Mouse (Mus musculus) heart, adult 9 months (tissue): ENCODE data around the gene Themis2.
"Not testable (repeated sequence)": the region's sequence is repeated elsewhere in the genome, so short reads cannot be mapped to it uniquely, and the experiment has no call there.

Experiments
- DNase-seq, 2 experiments: peaks; one replicate each; pipeline ENCODE4 v3.0.0; 2022; ENCODE audit warnings: low spot score in 2 of 2

The Themis2 gene

GRCm38 (mm10) chr4:132799845-132800244, 3.7 kb upstream of the Themis2 start:
- DNase-seq, result no peak

DNA sequence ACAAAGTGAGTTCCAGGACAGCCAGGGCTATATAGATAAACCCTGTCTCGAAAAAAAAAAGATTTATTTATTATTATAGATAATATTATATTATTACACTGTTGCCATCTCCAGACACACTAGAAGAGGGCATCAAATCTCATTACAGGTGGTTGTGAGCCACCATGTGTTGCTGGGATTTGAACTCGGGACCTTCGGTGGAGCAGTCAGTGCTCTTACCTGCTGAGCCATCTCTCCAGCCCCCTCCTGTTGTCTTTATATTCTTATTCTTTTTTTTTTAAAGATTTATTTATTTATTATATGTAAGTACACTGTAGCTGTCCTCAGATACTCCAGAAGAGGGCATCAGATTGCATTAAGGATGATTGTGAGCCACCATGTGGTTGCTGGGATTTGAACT, 2.5 kb upstream of the Themis2 start:
- not testable (repeated sequence) for DNase-seq

DNA sequence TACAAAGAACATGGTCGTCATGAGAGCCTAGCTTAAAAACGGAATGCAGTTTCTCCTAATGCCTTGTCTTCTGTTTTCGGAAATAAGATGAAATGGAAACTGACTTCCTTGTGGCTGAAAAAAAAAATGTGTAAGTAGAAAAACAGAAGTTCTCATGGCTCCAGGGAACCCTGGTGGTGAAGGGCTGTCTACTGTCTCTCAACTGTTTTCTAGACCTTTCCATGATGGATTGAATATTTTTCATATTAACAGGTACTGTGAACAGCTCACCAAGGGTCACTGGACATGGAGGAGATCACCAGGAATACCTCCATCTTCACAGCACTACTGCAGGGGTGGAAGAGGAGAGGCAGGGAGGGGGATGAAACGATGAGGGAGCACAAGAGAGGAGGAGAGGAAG, 1.8 kb upstream of the Themis2 start:
- DNase-seq, result no peak

GRCm38 (mm10) chr4:132797461-132797860, 1.3 kb upstream of the Themis2 start:
- no peak for DNase-seq

DNA sequence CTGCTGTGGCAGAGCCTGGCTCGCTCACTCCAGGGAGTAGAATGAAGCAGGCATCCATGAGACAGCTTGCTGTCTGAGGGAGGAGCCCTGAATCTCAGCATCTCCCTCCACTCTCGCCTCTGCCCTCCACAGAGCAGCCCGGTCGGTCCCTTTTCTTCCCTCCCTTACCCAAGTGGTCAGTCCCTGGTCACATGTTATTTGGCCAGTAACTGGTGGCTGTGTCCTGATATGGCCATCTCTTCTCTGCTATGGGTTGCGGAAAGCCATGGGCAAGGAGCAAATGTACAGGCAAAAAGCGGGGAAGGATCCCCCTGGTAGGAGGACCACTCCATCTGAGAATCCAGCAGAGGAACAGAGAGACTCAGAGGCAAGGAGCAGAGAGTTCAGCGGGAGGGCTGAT, 1.0 kb downstream of the Themis2 start:
- no peak for DNase-seq

GRCm38 (mm10) chr4:132794760-132795159, 1.4 kb downstream of the Themis2 start:
- DNase-seq, result no peak

- DNase-seq, result no peak
Observed at GRCm38 (mm10) chr4:132794028-132794427, 2.2 kb downstream of the Themis2 start.

DNA sequence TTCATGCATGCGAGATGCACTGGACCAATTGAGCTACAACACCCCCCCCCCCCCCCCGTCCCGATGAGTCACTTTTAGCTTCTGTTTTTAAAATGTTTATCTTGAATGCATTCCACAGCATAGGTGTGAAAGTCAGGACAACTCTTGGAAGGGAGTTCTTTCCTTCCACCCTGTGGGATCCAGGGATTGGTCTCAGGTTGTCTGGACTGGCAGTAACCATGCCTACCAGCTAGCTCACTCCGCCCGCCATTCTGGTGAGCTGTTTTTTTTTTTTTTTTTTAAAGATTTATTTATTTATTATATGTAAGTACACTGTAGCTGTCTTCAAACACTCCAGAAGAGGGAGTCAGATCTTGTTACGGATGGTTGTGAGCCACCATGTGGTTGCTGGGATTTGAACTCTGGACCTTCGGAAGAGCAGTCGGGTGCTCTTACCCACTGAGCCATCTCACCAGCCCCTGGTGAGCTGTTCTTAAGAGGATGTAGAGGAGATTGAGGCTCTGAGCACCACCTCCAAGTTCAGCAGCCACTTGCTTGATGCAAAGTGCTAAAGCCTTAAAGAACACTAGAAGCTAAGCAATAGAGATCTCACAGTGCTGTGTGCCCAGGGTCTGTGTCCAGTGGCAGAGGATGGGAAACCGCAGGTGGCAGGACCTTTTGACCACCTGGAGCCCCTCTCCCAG, 2.7 kb downstream of the Themis2 start:
- DNase-seq, result not testable (repeated sequence)

DNA sequence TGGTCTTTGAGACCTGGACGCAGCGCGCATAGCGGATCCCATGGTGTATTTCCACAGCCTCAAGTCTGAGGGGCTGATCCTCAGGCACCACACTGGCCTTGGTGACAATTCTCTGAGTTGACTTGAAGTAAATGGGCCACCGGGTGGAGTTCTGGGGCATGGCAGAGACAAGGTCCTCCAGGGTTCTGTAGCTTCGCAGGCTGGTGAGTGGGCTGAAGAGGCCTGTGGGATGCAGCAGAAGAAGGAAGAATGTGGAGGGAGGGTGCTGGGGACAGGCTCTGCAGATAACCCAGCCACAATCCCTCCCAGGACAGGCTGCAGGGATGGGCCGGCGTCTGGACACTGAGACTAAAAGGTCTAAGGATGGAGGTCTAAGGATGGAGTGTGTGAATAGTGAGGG, 6.5 kb downstream of the Themis2 start:
- no peak for DNase-seq

- no peak for DNase-seq
Observed at GRCm38 (mm10) chr4:132785228-132785627, 11.0 kb downstream of the Themis2 start.

GRCm38 (mm10) chr4:132783732-132784131, 12.5 kb downstream of the Themis2 start:
- no peak for DNase-seq

GRCm38 (mm10) chr4:132780288-132780687, 15.9 kb downstream of the Themis2 start:
- peak in 1 of 2 experiments; percentile 59 for DNase-seq

GRCm38 (mm10) chr4:132778562-132779201, 17.5 kb downstream of the Themis2 start:
- DNase-seq, result no peak

DNA sequence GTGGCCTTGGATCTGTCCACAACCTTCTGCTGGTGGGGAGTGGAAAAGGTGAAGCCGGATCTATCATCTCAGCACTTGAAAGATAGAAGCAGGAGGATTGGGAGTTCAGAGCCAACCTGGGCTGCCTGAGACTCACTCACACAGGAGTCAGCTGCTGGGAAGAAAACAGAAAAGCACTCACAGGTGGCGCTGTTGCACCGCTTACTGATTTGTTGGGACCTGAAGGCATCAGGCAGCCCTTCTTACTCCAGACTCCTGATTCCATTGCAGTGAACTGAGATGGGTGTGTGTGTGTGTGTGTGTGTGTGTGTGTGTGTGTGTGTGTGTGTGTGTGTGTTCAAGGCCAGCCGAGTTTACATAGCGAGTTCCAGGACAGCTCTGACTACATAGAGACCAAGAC, 19.4 kb downstream of the Themis2 start:
- DNase-seq, result peak in 1 of 2 experiments; percentile 65

DNA sequence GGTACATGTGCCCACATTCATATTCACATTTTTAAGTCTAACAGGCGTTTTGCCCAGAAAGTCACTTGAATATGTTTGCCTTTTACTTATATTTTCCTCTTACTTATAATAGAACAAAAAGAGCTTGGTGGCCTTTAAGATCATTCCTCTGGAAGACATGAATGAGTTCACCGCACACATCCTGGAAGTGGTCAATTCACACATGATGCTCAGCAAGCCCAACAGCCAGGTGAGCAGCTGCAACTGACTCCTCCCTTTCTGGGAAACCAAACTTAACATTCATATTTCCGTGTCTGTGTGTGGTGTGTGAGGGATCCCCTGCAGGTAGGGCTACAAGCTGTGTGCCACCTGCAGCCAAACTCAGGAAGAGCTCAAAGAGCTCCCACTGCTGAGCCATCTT, 21.3 kb downstream of the Themis2 start:
- DNase-seq, result no peak

- no peak for DNase-seq
Observed at GRCm38 (mm10) chr4:132771776-132772175, 24.4 kb downstream of the Themis2 start.

- DNase-seq, result peak; percentile 99
Observed at GRCm38 (mm10) chr4:132767914-132768876, 28.0 kb downstream of the Themis2 start, which contains the start of gene Rpa2. Gene Rpa2, plus strand, starts transcription at chr4:132768332.

- DNase-seq, result not testable (repeated sequence)
Observed at GRCm38 (mm10) chr4:132763125-132763524, 33.1 kb downstream of the Themis2 start.

GRCm38 (mm10) chr4:132762602-132763001, 33.6 kb downstream of the Themis2 start:
- DNase-seq, result no peak

DNA sequence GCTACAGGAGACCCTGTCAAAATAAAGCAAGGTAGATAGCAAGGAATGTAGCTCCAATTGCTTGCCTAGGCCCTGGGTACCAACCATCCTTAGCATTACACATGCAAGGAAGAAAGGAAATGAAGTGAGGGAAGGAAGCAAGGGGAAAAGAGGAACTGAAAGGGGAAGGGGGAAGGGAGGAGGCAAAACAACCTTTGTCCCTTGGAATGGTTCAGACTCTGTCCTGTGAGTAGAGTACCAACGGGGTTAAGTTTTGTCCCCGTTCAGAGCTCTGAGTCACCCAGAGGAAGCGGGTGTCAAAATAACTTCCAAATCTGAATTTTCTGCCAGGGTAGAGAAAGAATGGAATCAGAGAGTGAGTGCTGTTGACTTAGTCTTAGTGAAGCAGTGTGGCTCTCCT, 35.9 kb downstream of the Themis2 start:
- peak in 1 of 2 experiments; percentile 47 for DNase-seq

- DNase-seq, result no peak
Observed at GRCm38 (mm10) chr4:132757633-132758351, 38.4 kb downstream of the Themis2 start.

DNA sequence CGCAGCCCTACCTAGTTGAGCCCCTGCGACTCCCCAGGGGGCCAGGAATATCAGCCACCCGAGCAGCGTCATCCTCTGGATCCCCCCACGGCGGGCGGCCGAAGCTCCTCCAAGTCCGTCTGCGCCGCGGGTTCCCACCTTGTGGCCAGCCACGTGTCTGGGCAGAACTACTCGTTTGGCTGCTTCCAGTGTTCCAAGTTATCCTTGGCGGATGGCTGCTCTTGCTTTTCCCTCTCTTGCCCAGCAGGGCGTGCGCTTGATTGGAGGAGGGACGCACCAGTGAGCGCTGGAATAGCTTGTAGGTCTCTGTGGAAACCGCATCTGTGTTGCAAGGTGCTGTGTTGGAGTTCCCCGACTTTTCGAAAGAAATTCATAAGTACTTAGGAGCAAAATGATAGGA, 39.2 kb downstream of the Themis2 start, which contains the start of gene Smpdl3b:
Gene Smpdl3b (minus strand): TSS at position 279 of the 400 bp plus-strand sequence.
- peak; percentile 79 to 83 for DNase-seq
